Mouse (Mus musculus) lung, postnatal 0 days (tissue): ENCODE results near the gene Mcoln3. TPM values are rescaled to one million over a fixed set of nuclear protein-coding genes. Genes with fewer than 3 reads are reported as not detected.

Experiments
- ATAC-seq: fragments of 200-750 bp; cut with Nextera tagmentation; 2 replicates; pipeline ENCODE4 v1.8.0; 2017; ENCODE audit warnings: moderate library complexity
- DNase-seq: peaks from one replicate; pipeline ENCODE4 v3.0.0-alpha.2; 2016; ENCODE audit warnings: low spot score
- H3K27ac ChIP-seq: fragments of 300-500 bp; sonication (generic); 2 replicates; pipeline ENCODE4 v1.5.1; 2014; ENCODE audit warnings: antibody characterized with exemption, mild to moderate bottlenecking, low read length, mixed read lengths
- H3K27me3 ChIP-seq: fragments of 300-500 bp; sonication (generic); replicated peaks from 2 replicates; pipeline ENCODE4 v1.6.1; 2014; ENCODE audit warnings: low read length, mixed read lengths; ENCODE audit not compliant: insufficient read depth
- H3K36me3 ChIP-seq: fragments of 300-500 bp; sonication (generic); 2 replicates; pipeline ENCODE4 v1.6.1; 2014; ENCODE audit warnings: low read length, mixed read lengths; ENCODE audit not compliant: insufficient read depth
- H3K4me1 ChIP-seq: fragments of 300-500 bp; sonication (generic); 2 replicates; pipeline ENCODE4 v1.6.1; 2014; ENCODE audit warnings: antibody characterized with exemption, low read depth, low read length, mixed read lengths; ENCODE audit not compliant: insufficient read depth
- H3K4me2 ChIP-seq: fragments of 300-500 bp; sonication (generic); replicated peaks from 2 replicates; pipeline ENCODE4 v1.6.1; 2014; ENCODE audit warnings: low read depth, mild to moderate bottlenecking, low read length, moderate library complexity, mixed read lengths
- H3K4me3 ChIP-seq: fragments of 300-500 bp; sonication (generic); 2 replicates; pipeline ENCODE4 v1.5.1; 2014; ENCODE audit warnings: low read depth, low read length
- H3K9ac ChIP-seq: fragments of 300-500 bp; sonication (generic); replicated peaks from 2 replicates; pipeline ENCODE4 v1.6.1; 2014; ENCODE audit warnings: low read depth, mild to moderate bottlenecking
- H3K9me3 ChIP-seq: fragments of 300-500 bp; sonication (generic); 2 replicates; pipeline ENCODE4 v1.6.1; 2016; ENCODE audit warnings: low read length, mixed read lengths
- CTCF ChIP-seq: IDR thresholded peaks from 2 replicates; pipeline ENCODE4 v1.5.1; 2016; ENCODE audit warnings: antibody characterized with exemption, mild to moderate bottlenecking
- EP300 ChIP-seq: IDR thresholded peaks from 2 replicates; pipeline ENCODE4 v1.6.1; 2016; ENCODE audit warnings: antibody characterized with exemption, mild to moderate bottlenecking, control low read depth
- WGBS: fragments of 180-500 bp; shearing (Covaris S2); extraction: QIAGEN DNeasy Blood & Tissue Kit; methylation state at CpG from one replicate; pipeline ENCODE4 v1.1.7; 2014; 5-methylcytosine and 5-hydroxymethylcytosine counted together
- polyA plus RNA-seq: library from polyadenylated mRNA; unstranded; fragments of >200 nt; fragmentation: Nextera tagmentation; extraction: Ambion mirVana; gene quantifications from 2 replicates; pipeline ENCODE4 v1.2.1, GENCODE M21; 2015

Mcoln3 gene
- polyA plus RNA-seq, 1 experiment from 2014 or later: 0.55 TPM

- no peaks in the 10 kb centered on the region for H3K9me3 ChIP-seq
- 74% methylated on average over 8 of the region's 8 CpGs for WGBS
- ATAC-seq: no peak
These were observed 5.7 kb downstream of the Mcoln3 start for GRCm38 (mm10) chr3:146122807-146123463.

GRCm38 (mm10) chr3:146123464-146123825 is 6.2 kb downstream of the Mcoln3 start:
- 60% methylated on average over 9 of the region's 9 CpGs for WGBS
- Histone ChIP-seq H3K27ac (no peak overlapping the region), H3K27me3 (no peaks in the 10 kb centered on the region), H3K4me2 (no peak overlapping the region), H3K9me3 (no peaks in the 10 kb centered on the region), H3K4me3 (no peak overlapping the region), H3K36me3 (no peaks in the 10 kb centered on the region), H3K9ac (no peak overlapping the region), H3K4me1 (no peaks in the 10 kb centered on the region)
- no peak for DNase-seq
- no peak for ATAC-seq
- TF ChIP-seq CTCF (no peak), EP300 (no peak)

More at GRCm38 (mm10) chr3:146122807-146123463, 5.7 kb downstream of the Mcoln3 start:
- H3K27me3 ChIP-seq: no peaks in the 10 kb centered on the region
- H3K4me1 ChIP-seq: no peaks in the 10 kb centered on the region
- no peaks in the 10 kb centered on the region for H3K36me3 ChIP-seq
- H3K4me2 ChIP-seq: no peak overlapping the region
- no peak for TF ChIP-seq CTCF
- no peak for DNase-seq
- no peak overlapping the region for H3K9ac ChIP-seq
- H3K4me3 ChIP-seq: no peak overlapping the region
- H3K27ac ChIP-seq: no peak overlapping the region

DNA sequence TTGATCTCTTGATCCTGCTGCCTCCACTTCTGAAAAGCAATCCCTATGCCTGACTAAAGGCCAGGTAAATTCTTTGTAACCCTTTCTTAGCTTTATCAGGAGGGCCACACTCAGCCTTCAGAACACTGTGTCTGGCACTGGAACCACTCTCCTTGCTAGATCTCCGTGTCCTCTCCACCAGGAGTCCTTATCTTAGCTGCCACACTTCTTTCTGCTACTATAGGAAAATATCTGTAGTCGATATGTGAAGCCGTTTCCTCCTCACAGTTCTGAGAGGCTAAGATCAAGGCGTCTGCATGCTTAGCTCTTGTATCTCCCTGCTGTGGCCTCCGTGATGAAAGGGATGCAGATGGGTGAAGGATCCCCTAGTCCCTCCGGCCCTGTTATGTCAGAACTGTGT is 10.0 kb downstream of the Mcoln3 start:
- no peaks in the 10 kb centered on the region for H3K27me3 ChIP-seq
- H3K36me3 ChIP-seq: no peaks in the 10 kb centered on the region
- no peaks in the 10 kb centered on the region for H3K4me1 ChIP-seq
- H3K9ac ChIP-seq: no peak overlapping the region
- 44% methylated on average over 6 of the region's 6 CpGs for WGBS
- ATAC-seq (no peak), DNase-seq (no peak)
- no peaks in the 10 kb centered on the region for H3K9me3 ChIP-seq
- H3K4me2 ChIP-seq: no peak overlapping the region
- H3K27ac ChIP-seq: no peak overlapping the region
- TF ChIP-seq CTCF (no peak), EP300 (no peak)
- H3K4me3 ChIP-seq: no peak overlapping the region

DNA sequence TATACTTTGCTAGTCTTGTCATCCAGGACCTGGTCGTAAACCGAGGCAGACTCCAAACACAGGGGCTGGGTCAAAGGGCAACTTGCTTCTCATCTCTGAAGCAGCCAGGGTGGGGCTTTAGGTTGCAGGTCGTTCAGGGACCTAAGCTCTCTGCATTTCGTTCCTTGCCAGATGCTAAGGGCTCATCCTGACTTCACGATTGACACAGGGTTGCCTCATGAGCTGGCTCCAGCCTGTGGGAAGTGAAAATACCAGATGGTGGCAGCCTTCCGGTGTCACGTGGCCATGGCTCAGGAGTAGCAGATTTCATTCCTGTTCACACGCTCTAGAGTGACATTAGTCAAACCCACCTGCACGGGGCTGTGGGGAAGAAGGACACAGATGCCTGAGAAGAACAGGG is 17.6 kb downstream of the Mcoln3 start:
- H3K4me1 ChIP-seq: no peaks in the 10 kb centered on the region
- H3K36me3 ChIP-seq: no peaks in the 10 kb centered on the region
- no peak overlapping the region for H3K4me2 ChIP-seq
- H3K9ac ChIP-seq: no peak overlapping the region
- DNase-seq (no peak), ATAC-seq (no peak)
- 71% methylated on average over 9 of the region's 9 CpGs for WGBS
- H3K27ac ChIP-seq: no peak overlapping the region
- no peaks in the 10 kb centered on the region for H3K27me3 ChIP-seq
- H3K4me3 ChIP-seq: no peak overlapping the region
- H3K9me3 ChIP-seq: no peaks in the 10 kb centered on the region
- TF ChIP-seq CTCF (no peak), EP300 (no peak)

GRCm38 (mm10) chr3:146135417-146135816 is 18.2 kb downstream of the Mcoln3 start:
- ATAC-seq (no peak), DNase-seq (no peak)
- H3K36me3 ChIP-seq: no peaks in the 10 kb centered on the region
- no peaks in the 10 kb centered on the region for H3K9me3 ChIP-seq
- H3K9ac ChIP-seq: no peak overlapping the region
- no peak for TF ChIP-seq EP300
- no peak for TF ChIP-seq CTCF
- WGBS: 58% methylated on average over 2 of the region's 2 CpGs
- no peaks in the 10 kb centered on the region for H3K4me1 ChIP-seq
- no peak overlapping the region for H3K4me3 ChIP-seq
- H3K27me3 ChIP-seq: no peaks in the 10 kb centered on the region
- H3K4me2 ChIP-seq: no peak overlapping the region
- no peak overlapping the region for H3K27ac ChIP-seq

GRCm38 (mm10) chr3:146136422-146136821 is 19.2 kb downstream of the Mcoln3 start:
- H3K27ac ChIP-seq: no peak overlapping the region
- 30% methylated on average over 10 of the region's 10 CpGs for WGBS
- no peaks in the 10 kb centered on the region for H3K36me3 ChIP-seq
- H3K27me3 ChIP-seq: no peaks in the 10 kb centered on the region
- ATAC-seq: peak; percentile 41; the same call in 1 of the 2 replicates
- H3K4me2 ChIP-seq: no peak overlapping the region
- no peak overlapping the region for H3K4me3 ChIP-seq
- no peaks in the 10 kb centered on the region for H3K9me3 ChIP-seq
- DNase-seq: peak; percentile 42
- H3K4me1 ChIP-seq: no peaks in the 10 kb centered on the region
- TF ChIP-seq CTCF: peak; percentile 59
- no peak for TF ChIP-seq EP300
- H3K9ac ChIP-seq: no peak overlapping the region

- WGBS: 91% methylated on average over 7 of the region's 7 CpGs
- no peak overlapping the region for H3K4me2 ChIP-seq
- no peak for ATAC-seq
- no peak for DNase-seq
- H3K4me1 ChIP-seq: no peaks in the 10 kb centered on the region
- H3K9ac ChIP-seq: no peak overlapping the region
- H3K27me3 ChIP-seq: no peaks in the 10 kb centered on the region
- no peaks in the 10 kb centered on the region for H3K9me3 ChIP-seq
- no peak overlapping the region for H3K27ac ChIP-seq
- no peak overlapping the region for H3K4me3 ChIP-seq
- H3K36me3 ChIP-seq: no peaks in the 10 kb centered on the region
- TF ChIP-seq CTCF: no peak
- no peak for TF ChIP-seq EP300
These were observed 23.0 kb downstream of the Mcoln3 start for GRCm38 (mm10) chr3:146140276-146140675.
